Mouse (Mus musculus): ENCODE data around the gene Ccdc77.

The Ccdc77 gene

GRCm38 (mm10) chr6:120363688-120364522 is at the start of gene Ccdc77, which contains the start of gene Kdm5a:
Ccdc77 (minus strand) TSS chr6:120364374.
Kdm5a (plus strand) TSS chr6:120364124.
- DNase-seq (ENCODE audit: low spot score in 2 of 2) = peak; percentile 94 to 96

- no peak for DNase-seq (ENCODE audit: low spot score in 2 of 2)
Observed at GRCm38 (mm10) chr6:120403936-120404335, 39.8 kb upstream of the Ccdc77 start.

GRCm38 (mm10) chr6:120395622-120396345 is 31.6 kb upstream of the Ccdc77 start:
- DNase-seq (ENCODE audit: low spot score in 2 of 2) = no peak

- DNase-seq (ENCODE audit: low spot score in 2 of 2) = no peak
Observed at GRCm38 (mm10) chr6:120392811-120393210, 28.6 kb upstream of the Ccdc77 start.

- DNase-seq (ENCODE audit: low spot score in 2 of 2) = no peak
Observed at GRCm38 (mm10) chr6:120390054-120390453, 25.9 kb upstream of the Ccdc77 start.

- DNase-seq (ENCODE audit: low spot score in 2 of 2) = no peak
Observed at GRCm38 (mm10) chr6:120376736-120377135, 12.6 kb upstream of the Ccdc77 start.

- DNase-seq (ENCODE audit: low spot score in 2 of 2) = no peak
Observed at GRCm38 (mm10) chr6:120365051-120365450, 877 bp upstream of the Ccdc77 start.

- no peak for DNase-seq (ENCODE audit: low spot score in 2 of 2)
Observed at GRCm38 (mm10) chr6:120364523-120364905, 340 bp upstream of the Ccdc77 start.

GRCm38 (mm10) chr6:120362774-120363687 is 1.1 kb downstream of the Ccdc77 start:
- DNase-seq (ENCODE audit: low spot score in 2 of 2) = no peak

- DNase-seq (ENCODE audit: low spot score in 2 of 2) = no peak
Observed at GRCm38 (mm10) chr6:120362124-120362523, 2.0 kb downstream of the Ccdc77 start.

- peak; percentile 85 to 90 for DNase-seq (ENCODE audit: low spot score in 2 of 2)
Observed at GRCm38 (mm10) chr6:120356951-120357945, 6.9 kb downstream of the Ccdc77 start.

GRCm38 (mm10) chr6:120356478-120356877 is 7.7 kb downstream of the Ccdc77 start:
- no peak for DNase-seq (ENCODE audit: low spot score in 2 of 2)

GRCm38 (mm10) chr6:120349018-120349417 is 15.2 kb downstream of the Ccdc77 start:
- DNase-seq (ENCODE audit: low spot score in 2 of 2) = no peak

- no peak for DNase-seq (ENCODE audit: low spot score in 2 of 2)
Observed at GRCm38 (mm10) chr6:120343992-120344391, 20.2 kb downstream of the Ccdc77 start.

GRCm38 (mm10) chr6:120332351-120332750 is 31.8 kb downstream of the Ccdc77 start:
- no peak for DNase-seq (ENCODE audit: low spot score in 2 of 2)

GRCm38 (mm10) chr6:120324295-120324927 is 39.8 kb downstream of the Ccdc77 start:
- peak; percentile 21 to 71 for DNase-seq (ENCODE audit: low spot score in 2 of 2)

GRCm38 (mm10) chr6:120320369-120320768 is 43.8 kb downstream of the Ccdc77 start:
- DNase-seq (ENCODE audit: low spot score in 2 of 2) = no peak

- DNase-seq (ENCODE audit: low spot score in 2 of 2) = no peak
Observed at GRCm38 (mm10) chr6:120319129-120319528, 45.0 kb downstream of the Ccdc77 start.

- DNase-seq (ENCODE audit: low spot score in 2 of 2) = no peak
Observed at GRCm38 (mm10) chr6:120318303-120318940, 45.8 kb downstream of the Ccdc77 start.

GRCm38 (mm10) chr6:120312443-120312842 is 51.7 kb downstream of the Ccdc77 start:
- DNase-seq (ENCODE audit: low spot score in 2 of 2) = no peak

Data from frontal cortex, postnatal 36 days (tissue).